Mouse (Mus musculus) R1 (cell line): Measurements from ENCODE around the gene Cmah.

ENCODE experiments used
- DNase-seq: peaks from one replicate; pipeline ENCODE4 v3.0.0-alpha.2; 2018; ENCODE audit warnings: low read depth, low spot score

Gene Cmah

DNA sequence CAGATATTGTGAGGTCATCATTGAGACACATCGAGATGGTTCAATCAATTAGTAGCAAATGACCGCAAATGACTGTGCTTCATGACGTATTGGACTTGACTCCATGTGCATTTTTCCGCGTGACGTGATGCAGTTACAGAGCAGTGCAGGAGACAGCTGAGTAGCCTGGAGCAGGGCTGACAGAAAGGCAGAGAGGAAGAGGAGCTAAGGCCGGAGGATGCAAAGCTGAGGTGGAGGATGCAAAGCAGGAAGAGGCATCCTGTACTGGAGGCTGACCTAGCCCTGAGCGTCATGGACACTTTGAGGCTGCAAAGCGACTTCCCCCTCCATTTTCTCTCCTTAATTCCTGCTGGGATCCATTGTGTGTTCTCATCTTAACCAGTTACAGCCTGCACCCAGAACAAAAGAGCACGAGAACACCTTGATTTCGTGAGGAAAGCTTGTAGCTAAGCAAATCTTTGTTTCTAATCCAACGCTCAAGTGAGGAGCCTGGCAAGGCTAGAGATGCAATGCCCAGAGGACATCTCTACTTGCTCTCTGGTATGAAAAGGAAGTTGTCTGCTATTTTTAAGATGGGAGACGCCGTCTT lies 184.8 kb downstream of the Cmah start:
- peak; percentile 80 for DNase-seq

DNA sequence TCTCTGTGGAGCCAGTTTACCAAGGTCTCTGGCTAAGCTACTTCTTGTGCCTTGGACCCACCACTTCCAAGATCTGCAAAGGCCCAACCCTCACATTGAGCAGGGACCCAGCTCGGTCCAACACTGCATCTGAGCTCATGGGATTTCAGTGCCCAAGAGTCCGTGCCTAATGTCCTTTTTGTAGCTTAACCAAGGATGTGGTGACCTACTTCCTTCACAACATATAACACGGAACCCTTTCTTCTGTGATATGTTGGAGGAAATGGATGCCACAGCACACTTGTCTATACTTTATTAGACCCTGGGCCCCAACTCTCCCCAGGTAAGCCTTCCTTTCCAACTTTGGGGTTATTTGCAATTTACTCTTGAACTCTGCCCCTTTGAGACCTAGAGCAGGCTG lies 186.5 kb downstream of the Cmah start:
- no peak for DNase-seq

DNA sequence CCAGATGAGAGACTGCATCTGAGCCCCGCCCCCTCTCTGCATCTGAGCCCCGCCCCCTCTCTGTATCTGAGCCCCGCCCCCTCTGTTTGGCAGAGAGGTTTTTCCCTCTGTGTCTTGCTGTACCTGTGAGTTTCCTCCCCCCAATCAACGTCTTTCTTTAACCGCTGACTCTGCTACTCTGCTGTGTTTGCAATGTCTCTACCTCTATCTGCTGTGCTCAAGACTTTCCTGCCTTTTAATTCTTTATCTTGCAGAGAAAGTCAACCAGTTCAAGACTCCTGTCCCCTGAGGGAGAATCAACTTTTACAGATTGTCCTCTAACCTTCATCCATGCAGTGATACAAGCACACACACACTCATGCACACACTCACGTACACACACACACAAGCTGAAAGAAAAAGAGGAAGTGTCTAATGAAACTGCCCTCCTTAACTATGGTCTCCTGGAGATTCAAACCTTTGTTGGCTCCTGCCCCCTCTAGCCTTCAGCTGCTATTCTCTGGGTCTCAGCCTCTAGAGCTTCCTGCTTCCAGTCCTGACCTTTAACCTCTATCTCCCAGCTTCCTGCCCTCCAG lies 188.0 kb downstream of the Cmah start:
- peak; percentile 32 for DNase-seq

DNA sequence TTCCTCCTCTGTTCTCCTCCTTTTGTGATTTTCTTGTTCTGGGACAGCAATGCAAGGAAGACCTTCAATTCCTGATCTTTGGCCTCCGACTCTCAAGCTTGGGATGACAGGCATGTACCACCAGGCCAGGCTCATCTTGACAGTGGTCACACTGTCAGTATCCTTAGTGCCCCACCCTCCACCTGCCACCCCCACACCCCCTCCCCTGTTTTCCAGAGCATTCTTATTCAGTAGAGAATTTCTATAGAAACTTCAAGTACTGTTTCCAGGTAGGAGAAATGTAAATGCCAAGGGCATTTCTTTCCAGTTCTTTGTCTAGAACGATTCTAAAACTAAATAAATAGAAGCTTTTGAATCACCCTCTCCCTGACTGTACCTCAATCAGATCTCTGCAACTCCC lies 190.6 kb downstream of the Cmah start:
- DNase-seq: peak; percentile 40

DNA sequence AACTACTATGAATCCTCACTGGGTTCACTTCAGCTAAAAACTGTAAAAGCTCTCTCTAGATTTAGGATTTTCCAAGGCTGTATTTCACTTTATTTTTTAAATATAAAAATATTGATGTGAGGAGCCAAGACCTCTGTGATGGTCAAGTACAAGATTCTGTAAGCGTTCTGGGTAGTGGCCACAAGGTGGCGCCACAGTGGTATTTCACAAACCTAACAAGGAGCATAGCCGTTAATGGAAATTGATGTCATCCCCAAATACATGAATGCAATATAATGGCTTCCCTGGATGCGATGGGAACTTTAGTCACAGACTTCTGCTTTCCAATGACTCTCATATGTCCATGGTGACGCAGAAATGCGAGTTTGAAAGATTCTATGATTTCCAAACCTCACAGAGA lies 191.7 kb downstream of the Cmah start:
- DNase-seq: peak; percentile 68

DNA sequence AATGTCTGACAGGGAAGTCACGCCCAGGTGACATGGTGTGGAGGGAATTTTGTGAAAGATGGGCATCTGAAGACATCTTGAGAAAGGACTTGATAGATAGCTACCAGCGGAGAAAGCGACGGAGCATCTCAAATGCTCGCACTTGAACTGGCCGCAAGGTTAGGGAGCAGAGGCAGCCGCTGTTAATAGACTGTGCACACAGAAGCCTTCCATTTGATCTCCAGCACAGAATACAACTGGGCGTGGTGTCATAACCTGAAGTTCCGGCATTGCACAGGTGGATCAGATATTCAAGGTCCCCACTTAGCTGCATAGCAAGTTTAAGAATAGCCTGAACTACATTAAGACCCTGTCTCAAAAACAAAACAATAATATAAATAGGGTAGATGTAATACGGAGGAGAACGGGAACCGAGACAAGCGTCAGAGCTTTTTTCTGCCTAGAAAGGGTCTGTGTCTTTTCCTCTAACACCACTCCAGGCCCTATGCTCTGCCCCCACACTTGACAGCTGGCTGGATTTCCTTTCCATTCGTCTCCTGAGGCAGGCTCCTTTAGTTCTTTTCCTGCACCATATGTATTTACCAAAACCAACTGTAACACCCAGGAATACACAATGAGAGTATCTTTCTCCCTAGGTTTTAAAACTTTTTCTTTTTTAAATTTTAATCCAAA lies 192.9 kb downstream of the Cmah start:
- no peak for DNase-seq

DNA sequence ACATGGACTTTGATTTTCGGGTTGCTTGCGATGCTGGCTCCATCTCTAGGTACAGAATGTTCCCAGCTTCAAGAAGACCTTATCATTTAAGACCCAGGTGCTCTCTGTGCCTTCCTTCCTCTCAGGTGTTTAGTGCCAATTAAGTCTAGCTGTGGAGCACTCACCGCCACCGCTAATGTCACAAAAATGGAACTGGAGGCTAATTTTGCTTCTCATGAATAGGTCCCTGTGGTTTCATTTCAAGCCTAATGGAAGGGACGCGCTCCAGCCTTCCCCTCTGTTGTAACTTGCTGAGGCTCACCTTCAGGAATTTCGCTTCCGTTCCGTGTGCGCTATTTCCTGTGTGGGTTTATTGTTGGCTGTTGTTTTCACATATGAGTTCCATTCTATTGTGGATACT lies 193.6 kb downstream of the Cmah start:
- DNase-seq: no peak

DNA sequence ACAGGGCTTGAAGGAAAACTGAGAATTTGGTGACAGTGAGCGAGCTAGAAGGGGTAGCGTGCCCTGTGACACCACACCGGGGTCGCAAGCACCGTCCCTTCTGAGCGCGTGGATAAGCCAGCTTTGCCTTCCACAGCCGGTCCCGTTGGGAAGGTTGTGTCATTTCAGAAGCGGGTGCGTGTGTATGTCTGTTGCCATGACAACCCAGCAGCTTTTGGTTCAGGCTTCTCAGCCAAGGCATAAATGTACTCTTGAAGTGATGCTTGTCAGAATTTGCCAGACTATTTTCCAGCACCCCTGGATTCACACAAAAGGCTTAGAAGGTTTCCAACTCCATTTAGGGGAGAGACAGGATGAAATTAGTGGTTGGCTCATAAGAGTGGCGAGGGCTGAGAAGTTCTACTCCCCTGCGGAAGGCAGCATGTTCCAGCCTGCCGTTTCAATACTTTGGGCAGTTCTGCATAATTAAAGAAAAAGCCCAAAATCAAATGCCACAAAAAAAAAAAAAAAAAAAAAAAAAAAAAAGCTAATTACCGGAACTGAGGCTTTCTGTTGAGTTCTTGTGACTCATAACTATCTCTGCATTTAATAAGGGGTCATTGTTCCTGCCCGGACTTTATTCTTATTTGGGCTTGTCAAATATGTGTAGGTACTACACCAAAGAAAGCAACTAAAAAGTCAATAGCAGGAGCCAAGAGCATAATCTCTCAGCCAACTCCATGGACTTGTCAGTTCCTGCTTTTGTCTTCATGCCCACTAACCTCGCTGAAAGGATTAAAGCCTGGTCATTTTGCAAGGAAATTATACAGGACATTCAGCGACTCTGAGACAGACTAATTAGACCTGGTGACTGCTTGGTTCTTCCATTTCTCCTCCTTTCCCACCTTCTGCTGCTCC lies 194.5 kb downstream of the Cmah start:
- DNase-seq: peak; percentile 72

DNA sequence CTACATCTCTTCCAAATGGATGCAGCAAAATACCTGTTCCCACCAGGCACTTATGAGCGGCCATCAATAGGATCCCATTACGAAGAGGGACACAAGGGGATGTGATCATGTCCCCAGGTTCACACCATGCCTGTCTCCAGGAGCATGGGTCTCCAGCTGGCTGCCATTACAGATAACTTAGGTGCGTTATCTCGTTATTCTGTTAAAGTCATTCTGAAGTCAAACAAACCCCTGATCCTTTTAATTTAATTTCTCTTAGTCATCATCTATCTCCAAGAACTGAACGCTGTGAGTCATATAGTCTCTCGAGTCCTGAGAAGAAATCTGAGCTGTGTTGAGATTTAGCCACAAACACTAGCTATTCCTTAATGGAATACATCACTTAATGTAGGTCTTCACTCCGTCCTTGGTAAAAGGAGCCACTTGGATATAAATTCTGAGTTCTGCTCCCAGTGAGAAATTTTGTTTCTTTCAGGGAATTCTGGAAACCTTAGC lies 195.2 kb downstream of the Cmah start:
- DNase-seq: no peak

DNA sequence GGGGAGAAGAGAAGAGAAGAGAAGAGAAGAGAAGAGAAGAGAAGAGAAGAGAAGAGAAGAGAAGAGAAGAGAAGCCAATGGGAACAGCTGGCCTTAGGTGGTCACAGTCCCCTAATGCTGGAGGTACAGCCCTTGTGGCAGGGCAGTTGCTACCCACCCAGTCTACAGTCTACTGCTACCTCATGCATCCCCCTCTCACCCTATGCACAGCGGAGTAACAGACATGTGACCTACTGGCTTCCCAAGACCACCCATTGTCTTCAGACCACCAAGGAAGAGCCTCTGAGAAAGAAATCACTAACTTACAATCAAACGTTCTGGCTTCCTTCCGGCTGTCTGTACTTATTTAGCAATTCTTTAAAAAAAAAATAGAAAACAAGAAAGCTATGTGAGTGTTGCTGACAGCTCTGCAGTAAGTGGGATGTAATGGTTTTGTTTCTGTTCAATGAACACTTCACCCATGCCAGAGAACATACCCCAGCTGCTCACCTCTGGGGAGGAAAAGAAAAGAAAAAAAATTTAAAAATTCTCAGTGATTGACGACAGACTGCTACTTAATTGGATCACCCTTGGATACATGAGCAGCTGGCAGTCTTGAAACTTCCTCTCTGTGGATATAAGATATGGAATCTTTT lies 196.5 kb downstream of the Cmah start:
- DNase-seq: no peak

DNA sequence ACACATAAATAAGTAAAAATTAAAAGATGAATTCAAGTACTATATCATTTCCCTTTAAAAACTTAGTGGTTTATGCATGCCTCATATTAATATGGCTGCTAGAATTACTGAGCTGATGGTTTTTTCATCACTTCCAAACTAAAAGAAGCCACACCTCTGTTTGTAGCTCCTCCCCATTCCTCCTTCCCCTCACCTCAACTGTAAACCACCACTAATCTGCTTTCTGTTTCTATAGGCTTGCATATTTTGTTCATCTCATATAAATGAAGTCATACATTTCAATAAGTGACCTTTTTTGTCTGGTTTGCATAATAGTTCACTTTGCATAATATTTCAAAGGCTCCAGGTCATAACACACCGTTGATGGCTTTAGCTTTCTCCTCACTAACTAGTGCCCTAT lies 197.3 kb downstream of the Cmah start:
- DNase-seq: no peak

DNA sequence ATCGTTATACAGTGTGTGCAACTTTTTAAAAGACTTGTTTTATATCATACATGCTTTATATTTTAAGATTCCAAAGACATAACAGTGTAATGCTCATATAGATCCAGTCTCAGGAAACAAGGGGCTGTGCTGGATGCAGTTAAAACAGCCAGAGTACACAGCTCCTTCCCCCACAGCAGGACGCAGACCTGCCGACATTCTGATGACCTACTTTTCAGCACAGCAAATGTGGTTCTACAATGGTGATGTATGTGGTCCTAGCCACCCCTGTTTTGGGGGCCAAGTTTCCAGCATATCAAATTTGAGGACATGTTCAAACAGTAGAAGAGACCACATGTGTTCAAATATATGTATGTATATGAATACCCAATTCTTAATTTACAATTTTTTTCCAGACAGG lies 198.3 kb downstream of the Cmah start:
- no peak for DNase-seq

DNA sequence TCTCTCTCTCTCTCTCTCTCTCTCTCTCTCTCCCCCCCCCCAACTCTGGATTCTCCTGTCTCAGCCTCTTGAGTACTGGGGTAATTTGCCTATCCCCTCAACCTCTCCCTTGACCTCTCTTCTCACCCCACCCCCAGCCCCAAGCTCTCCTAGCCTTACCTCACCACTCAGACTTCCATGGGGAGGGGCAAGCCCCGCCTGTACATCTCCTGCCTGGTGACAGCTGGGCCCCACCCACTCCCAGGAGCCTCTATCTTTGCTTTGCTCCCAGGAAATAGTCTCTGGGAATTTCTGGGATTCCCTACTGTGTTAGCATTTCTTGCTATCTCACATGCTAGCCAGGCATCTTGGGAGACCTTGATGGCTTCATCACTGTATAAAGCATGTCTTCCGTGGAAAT lies 199.7 kb downstream of the Cmah start:
- DNase-seq: peak; percentile 67
